Mouse (Mus musculus) small intestine, adult 2 months (tissue): ENCODE data around the gene Mettl23.

Experiments
- CTCF ChIP-seq: fragments of 200-500 bp; IDR thresholded peaks from 2 replicates; pipeline ENCODE4 v1.5.1; 2012; ENCODE audit warnings: low read depth, mild to moderate bottlenecking, control low read depth, inconsistent platforms, low read length, moderate library complexity, mixed read lengths; ENCODE audit not compliant: insufficient replicate concordance, insufficient read length; ENCODE audit errors: extremely low read depth
- POLR2A ChIP-seq: fragments of 200-500 bp; IDR thresholded peaks from 2 replicates; pipeline ENCODE4 v1.6.1; 2012; ENCODE audit warnings: low read depth, mild to moderate bottlenecking, control low read depth, inconsistent platforms, low read length, moderate library complexity

DNA sequence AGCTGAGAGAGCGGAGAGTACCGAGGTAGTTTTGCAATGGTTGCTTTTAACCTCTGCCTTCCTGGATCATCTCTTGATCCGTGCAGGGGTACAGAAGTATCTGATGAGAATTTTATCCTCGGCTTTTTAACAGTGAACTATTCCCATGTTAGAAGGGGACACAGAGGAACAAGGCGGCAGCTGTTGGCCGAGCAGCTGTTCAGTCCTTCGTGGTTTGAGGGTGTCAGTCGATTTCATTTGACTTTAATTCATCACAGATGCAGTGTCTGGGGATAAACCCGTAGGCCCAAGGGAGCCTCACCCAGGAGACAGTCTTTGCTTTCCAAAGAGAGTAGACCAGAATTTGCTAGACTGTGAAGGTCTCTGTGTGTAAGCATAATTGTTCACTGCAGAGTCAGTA, 28.5 kb downstream of the Mettl23 start:
- TF ChIP-seq POLR2A (no peak), CTCF (no peak)
